Mouse (Mus musculus) adrenal gland, adult 2 months (tissue): ENCODE data around the gene Cdc42ep1. TPM values are rescaled to one million over a fixed set of nuclear protein-coding genes. Genes with fewer than 3 reads are reported as not detected.

Experiments used
- DNase-seq: peaks from one replicate; pipeline ENCODE4 v3.0.0; 2021
- long read RNA-seq: library from polyadenylated mRNA; stranded (forward); transcript quantifications from one replicate; pipeline ENCODE4 v2.0.0, GENCODE M21; 2021
- polyA plus RNA-seq: library from polyadenylated mRNA; depleted of rRNA; stranded (reverse); fragments of >200 nt; gene quantifications from 2 replicates; pipeline ENCODE4 v1.2.3, GENCODE M21; 2012; rRNA removed
- total RNA-seq, 2 experiments: library from RNA; stranded (reverse); gene quantifications; 2 replicates each; pipeline ENCODE4 v1.2.3; 2021

Cdc42ep1 gene
- total RNA-seq (10 to 100 TPM; 36.9 to 57.2 TPM), polyA plus RNA-seq (100 and 122 TPM in 2 replicates)
- long read RNA-seq, transcript Cdc42ep1-201 (3 exons, 2,560 nt) = major isoform, 25 of 39 reads
- long read RNA-seq, partial matches to known transcripts = 13 of 39 reads
- long read RNA-seq, other reads (novel, unspliced or antisense) = 1 of 39 reads

GRCm38 (mm10) chr15:78842371-78843163 is at the start of gene Cdc42ep1:
Gene Cdc42ep1 (plus strand): TSS chr15:78842624.
- DNase-seq = peak; percentile 89

- no peak for DNase-seq
These were observed 46.0 kb upstream of the Cdc42ep1 start for GRCm38 (mm10) chr15:78796196-78797059.

- DNase-seq = no peak
These were observed 45.4 kb upstream of the Cdc42ep1 start for GRCm38 (mm10) chr15:78797060-78797329.

- no peak for DNase-seq
These were observed 43.4 kb upstream of the Cdc42ep1 start for GRCm38 (mm10) chr15:78799029-78799428.

GRCm38 (mm10) chr15:78801571-78801970 is 40.9 kb upstream of the Cdc42ep1 start:
- DNase-seq = no peak

GRCm38 (mm10) chr15:78801971-78802741 is 40.3 kb upstream of the Cdc42ep1 start:
- peak; percentile 46 for DNase-seq

GRCm38 (mm10) chr15:78802776-78803391 is 39.5 kb upstream of the Cdc42ep1 start, which contains the start of gene Card10:
Gene Card10 (minus strand): TSS chr15:78803042.
- peak; percentile 79 for DNase-seq

- DNase-seq = peak; percentile 76
These were observed 38.9 kb upstream of the Cdc42ep1 start for GRCm38 (mm10) chr15:78803499-78803900.

- DNase-seq = no peak
These were observed 38.1 kb upstream of the Cdc42ep1 start for GRCm38 (mm10) chr15:78804326-78804725.

- DNase-seq = no peak
These were observed 37.1 kb upstream of the Cdc42ep1 start for GRCm38 (mm10) chr15:78805351-78805750.

GRCm38 (mm10) chr15:78806614-78807013 is 35.8 kb upstream of the Cdc42ep1 start:
- no peak for DNase-seq

GRCm38 (mm10) chr15:78807141-78807540 is 35.3 kb upstream of the Cdc42ep1 start:
- peak; percentile 67 for DNase-seq

GRCm38 (mm10) chr15:78808980-78809379 is 33.4 kb upstream of the Cdc42ep1 start:
- DNase-seq = no peak

- DNase-seq = no peak
These were observed 32.7 kb upstream of the Cdc42ep1 start for GRCm38 (mm10) chr15:78809739-78810138.

- no peak for DNase-seq
These were observed 32.3 kb upstream of the Cdc42ep1 start for GRCm38 (mm10) chr15:78810146-78810545.

GRCm38 (mm10) chr15:78813603-78814002 is 28.8 kb upstream of the Cdc42ep1 start:
- DNase-seq = no peak

- no peak for DNase-seq
These were observed 26.9 kb upstream of the Cdc42ep1 start for GRCm38 (mm10) chr15:78815314-78816073.

- DNase-seq = no peak
These were observed 26.4 kb upstream of the Cdc42ep1 start for GRCm38 (mm10) chr15:78816074-78816391.

GRCm38 (mm10) chr15:78826213-78827204 is 15.9 kb upstream of the Cdc42ep1 start:
- DNase-seq = peak; percentile 74

- DNase-seq = no peak
These were observed 14.1 kb upstream of the Cdc42ep1 start for GRCm38 (mm10) chr15:78828315-78828714.
